18 mouse cellular contexts compared by ENCODE assay signal in genomic region chr10:93463611-93464010, GRCm38 (mm10). TPM values are rescaled to one million over a fixed set of nuclear protein-coding genes. Genes with fewer than 3 reads are reported as not detected.
"Had no signal": no experiment of that assay in that cellular context is flagged by ENCODE, and none has a peak within 500 bp of the region (broad histone marks: within the 10 kb centered on the region; RNA-seq: fewer than 3 reads in every experiment).

No protein-coding gene starts in this region.

- ATAC-seq: forebrain, postnatal 0 days; hindbrain, embryonic 16.5 days; inflammation-experienced regulatory T-cells, adult 6 months; intestine, embryonic 15.5 days; intestine, postnatal 0 days had no signal

- DNase-seq: forebrain, postnatal 0 days; gastrocnemius, adult 2 months; gastrocnemius, postnatal 10 days; gastrocnemius, postnatal 36 days; heart, adult 2 months; heart, postnatal 10 days; heart, postnatal 4 days; kidney, adult 18-20 months; kidney, adult 8-10 months; kidney, postnatal 10 days; kidney, postnatal 25 days; kidney, postnatal 4 days; liver had no signal

RNA-seq across cellular contexts. Expression of gene Hal, which starts 25.0 kb away (rescaled TPM):
- total RNA-seq: heart, postnatal 10 days; layer of hippocampus, postnatal 25 days had no signal
